Mouse (Mus musculus): ENCODE data around the gene Pnrc1. TPM values are rescaled to one million over a fixed set of nuclear protein-coding genes. Genes with fewer than 3 reads are reported as not detected.

Gene Pnrc1
- polyA plus RNA-seq, 1 experiment, result 37.1 TPM

DNA sequence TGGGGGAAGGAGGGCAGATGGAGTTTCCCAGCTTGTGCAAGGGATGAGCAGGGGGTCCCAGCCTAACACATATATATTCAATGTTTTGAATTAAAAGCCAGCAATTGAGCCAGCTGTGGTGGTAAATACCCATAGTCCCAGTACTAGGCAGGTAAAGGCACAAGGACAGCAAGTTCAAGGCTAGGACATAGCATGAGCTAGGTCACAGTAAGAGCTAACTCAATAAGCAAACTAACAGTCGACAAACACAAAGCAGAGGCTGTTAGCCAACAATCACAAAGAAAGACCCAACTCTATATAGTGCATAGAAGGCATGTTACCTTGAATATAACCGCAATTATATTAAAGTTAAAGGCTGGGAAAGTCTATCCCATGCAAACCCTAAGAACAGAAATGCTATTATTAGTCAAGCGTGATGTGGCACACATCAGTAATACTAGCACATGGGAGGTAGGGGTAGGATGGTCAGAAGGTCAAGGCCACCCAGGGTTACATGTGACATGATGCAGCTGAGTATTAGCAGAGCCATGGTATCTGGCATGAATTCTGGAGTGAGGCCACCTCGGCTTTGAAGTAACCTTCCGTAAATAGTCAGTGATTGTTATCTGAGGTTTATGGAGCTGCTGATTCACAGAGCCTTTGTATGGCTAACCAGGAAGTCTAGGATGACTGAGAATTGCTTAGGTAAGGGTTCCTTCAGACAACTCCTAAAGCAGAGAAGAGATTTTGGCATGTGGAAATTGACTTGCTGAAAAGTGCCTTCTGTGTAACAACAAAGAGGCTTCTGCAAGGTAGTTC lies 5.7 kb downstream of the Pnrc1 start:
- Histone ChIP-seq H3K4me3 (no peak overlapping the region), H3K27me3 (ENCODE audit: control insufficient read depth, insufficient read depth, insufficient read length) (no peaks in the 10 kb centered on the region), H3K36me3 (ENCODE audit: control insufficient read depth, insufficient read depth) (no peaks in the 10 kb centered on the region), H3ac (ENCODE audit: control insufficient read depth, insufficient read length) (no peak overlapping the region), H3K79me2 (ENCODE audit: control insufficient read depth, insufficient read depth) (no peaks in the 10 kb centered on the region), H3K4me2 (ENCODE audit: low read depth) (no peak overlapping the region)
- no peak for TF ChIP-seq CEBPB (IDR thresholded peaks at IDR 0.05; ENCODE audit: insufficient read depth, poor library complexity, severe bottlenecking)
- TF ChIP-seq POLR2AphosphoS2 (IDR thresholded peaks at IDR 0.05; ENCODE audit: insufficient read length, low read depth), result no peak
- TF ChIP-seq REST (IDR thresholded peaks at IDR 0.05; ENCODE audit: insufficient read depth, insufficient read length), result no peak
- no peak for TF ChIP-seq MYOG (IDR thresholded peaks at IDR 0.05; ENCODE audit: control insufficient read depth in 1 of 3, insufficient read depth in 1 of 3, insufficient read length in 2 of 3, low read depth in 2 of 3)

DNA sequence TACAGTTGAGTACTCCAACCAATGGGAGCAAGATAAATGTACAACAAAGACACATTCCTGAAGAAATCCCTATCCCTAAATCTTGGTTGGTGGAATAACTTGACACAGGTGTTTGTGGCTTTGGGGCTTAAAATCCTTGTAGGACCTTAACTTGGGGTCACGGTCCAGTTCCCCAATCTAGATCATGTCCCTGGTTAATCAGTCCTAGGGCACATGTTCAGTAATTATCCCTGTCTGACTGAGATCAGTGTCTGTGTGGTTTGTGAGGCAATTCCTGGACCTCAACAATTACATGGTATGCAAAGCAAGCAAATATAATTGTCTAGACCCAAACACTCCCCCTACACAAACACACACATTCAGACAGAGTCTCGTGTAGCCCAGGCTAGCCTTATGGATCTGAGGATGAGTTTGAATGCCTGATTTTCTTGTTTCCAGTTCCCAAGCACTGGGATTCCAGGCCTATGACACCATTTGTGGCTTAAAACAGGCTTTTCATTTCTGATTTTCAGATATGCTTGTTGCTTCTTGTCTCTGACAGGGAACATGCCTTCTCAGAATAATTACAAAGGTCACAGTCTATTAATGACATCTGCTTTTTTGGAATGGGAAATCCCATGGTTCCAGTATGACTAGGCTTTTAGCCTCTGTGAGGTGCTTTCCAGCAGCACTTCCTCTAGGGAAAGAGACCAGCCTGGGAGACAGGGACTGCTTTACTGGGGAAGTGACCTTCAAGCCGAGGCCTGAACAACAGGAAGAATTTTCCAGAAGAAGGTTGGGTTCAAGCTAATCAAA lies 7.9 kb downstream of the Pnrc1 start:
- Histone ChIP-seq H3K27me3 (ENCODE audit: control insufficient read depth, insufficient read depth, insufficient read length) (no peaks in the 10 kb centered on the region), H3K4me3 (no peak overlapping the region), H3K4me2 (ENCODE audit: low read depth) (no peak overlapping the region), H3K79me2 (ENCODE audit: control insufficient read depth, insufficient read depth) (no peaks in the 10 kb centered on the region), H3K36me3 (ENCODE audit: control insufficient read depth, insufficient read depth) (no peaks in the 10 kb centered on the region), H3ac (ENCODE audit: control insufficient read depth, insufficient read length) (no peak overlapping the region)
- TF ChIP-seq POLR2AphosphoS2 (IDR thresholded peaks at IDR 0.05; ENCODE audit: insufficient read length, low read depth) (no peak), USF1 (IDR thresholded peaks at IDR 0.05; ENCODE audit: low read depth) (no peak), MAX (IDR thresholded peaks at IDR 0.05; ENCODE audit: low read depth) (no peak), TCF3 (IDR thresholded peaks at IDR 0.05; ENCODE audit: insufficient read length, low read depth) (no peak), SRF (IDR thresholded peaks at IDR 0.05; ENCODE audit: control insufficient read depth, insufficient read length, low read depth) (no peak), TCF12 (IDR thresholded peaks at IDR 0.05; ENCODE audit: insufficient read depth, poor library complexity, severe bottlenecking) (no peak), E2F4 (IDR thresholded peaks at IDR 0.05; ENCODE audit: insufficient read depth) (no peak), CEBPB (IDR thresholded peaks at IDR 0.05; ENCODE audit: insufficient read depth, poor library complexity, severe bottlenecking) (no peak), REST (IDR thresholded peaks at IDR 0.05; ENCODE audit: insufficient read depth, insufficient read length) (no peak), MYOG (IDR thresholded peaks at IDR 0.05; ENCODE audit: control insufficient read depth in 1 of 3, insufficient read depth in 1 of 3, insufficient read length in 2 of 3, low read depth in 2 of 3) (no peak), MYOD1 (IDR thresholded peaks at IDR 0.05; ENCODE audit: control insufficient read depth in 1 of 3, insufficient read length in 2 of 3, low read depth in 2 of 3) (no peak), POLR2A (IDR thresholded peaks at IDR 0.05; ENCODE audit: insufficient read length, low read depth) (no peak)

- H3ac ChIP-seq (ENCODE audit: control insufficient read depth, insufficient read length), result no peak overlapping the region
- no peak overlapping the region for H3K4me2 ChIP-seq (ENCODE audit: low read depth)
- TF ChIP-seq CEBPB (IDR thresholded peaks at IDR 0.05; ENCODE audit: insufficient read depth, poor library complexity, severe bottlenecking) (no peak), REST (IDR thresholded peaks at IDR 0.05; ENCODE audit: insufficient read depth, insufficient read length) (no peak), SRF (IDR thresholded peaks at IDR 0.05; ENCODE audit: control insufficient read depth, insufficient read length, low read depth) (no peak), TCF3 (IDR thresholded peaks at IDR 0.05; ENCODE audit: insufficient read length, low read depth) (no peak), E2F4 (IDR thresholded peaks at IDR 0.05; ENCODE audit: insufficient read depth) (no peak), USF1 (IDR thresholded peaks at IDR 0.05; ENCODE audit: low read depth) (no peak), TCF12 (IDR thresholded peaks at IDR 0.05; ENCODE audit: insufficient read depth, poor library complexity, severe bottlenecking) (no peak), POLR2AphosphoS2 (IDR thresholded peaks at IDR 0.05; ENCODE audit: insufficient read length, low read depth) (no peak), MYOG (IDR thresholded peaks at IDR 0.05; ENCODE audit: control insufficient read depth in 1 of 3, insufficient read depth in 1 of 3, insufficient read length in 2 of 3, low read depth in 2 of 3) (no peak), MAX (IDR thresholded peaks at IDR 0.05; ENCODE audit: low read depth) (no peak), MYOD1 (IDR thresholded peaks at IDR 0.05; ENCODE audit: control insufficient read depth in 1 of 3, insufficient read length in 2 of 3, low read depth in 2 of 3) (no peak), POLR2A (IDR thresholded peaks at IDR 0.05; ENCODE audit: insufficient read length, low read depth) (no peak)
- no peaks in the 10 kb centered on the region for H3K79me2 ChIP-seq (ENCODE audit: control insufficient read depth, insufficient read depth)
- H3K36me3 ChIP-seq (ENCODE audit: control insufficient read depth, insufficient read depth), result no peaks in the 10 kb centered on the region
- no peak overlapping the region for H3K4me3 ChIP-seq
- H3K27me3 ChIP-seq (ENCODE audit: control insufficient read depth, insufficient read depth, insufficient read length), result no peaks in the 10 kb centered on the region
These were observed 16.5 kb downstream of the Pnrc1 start for GRCm38 (mm10) chr4:33273437-33273836.

- no peaks in the 10 kb centered on the region for H3K27me3 ChIP-seq (ENCODE audit: control insufficient read depth, insufficient read depth, insufficient read length)
- H3K4me3 ChIP-seq, result no peak overlapping the region
- no peaks in the 10 kb centered on the region for H3K79me2 ChIP-seq (ENCODE audit: control insufficient read depth, insufficient read depth)
- no peak overlapping the region for H3ac ChIP-seq (ENCODE audit: control insufficient read depth, insufficient read length)
- no peak overlapping the region for H3K4me2 ChIP-seq (ENCODE audit: low read depth)
- H3K36me3 ChIP-seq (ENCODE audit: control insufficient read depth, insufficient read depth), result no peaks in the 10 kb centered on the region
- TF ChIP-seq SRF (IDR thresholded peaks at IDR 0.05; ENCODE audit: control insufficient read depth, insufficient read length, low read depth), result no peak
- TF ChIP-seq E2F4 (IDR thresholded peaks at IDR 0.05; ENCODE audit: insufficient read depth), result no peak
- no peak for TF ChIP-seq POLR2A (IDR thresholded peaks at IDR 0.05; ENCODE audit: insufficient read length, low read depth)
- no peak for TF ChIP-seq POLR2AphosphoS2 (IDR thresholded peaks at IDR 0.05; ENCODE audit: insufficient read length, low read depth)
These were observed 19.3 kb downstream of the Pnrc1 start for GRCm38 (mm10) chr4:33270386-33271314.
